9 mouse cellular contexts compared by ENCODE assay signal in genomic region chr19:3355096-3355495, GRCm38 (mm10). TPM values are rescaled to one million over a fixed set of nuclear protein-coding genes. Genes with fewer than 3 reads are reported as not detected.
DNase-seq lines count a peak whose midpoint lies in the region; ATAC-seq and TF ChIP-seq lines count a peak whose summit lies in the region.
"Had no signal": no experiment of that assay in that cellular context is flagged by ENCODE, and none has a peak within 500 bp of the region (broad histone marks: within the 10 kb centered on the region; RNA-seq: fewer than 3 reads in every experiment).

No protein-coding gene starts in this region.

- no peaks in the 10 kb centered on the region for H3K27me3 ChIP-seq in kidney, embryonic 15.5 days
- no peaks in the 10 kb centered on the region for H3K27me3 ChIP-seq in C2C12 (ENCODE audit: control insufficient read depth, insufficient read depth, insufficient read length)
- H3K27me3 ChIP-seq: neural tube, embryonic 12.5 days had no signal

- H3K36me3 ChIP-seq in kidney, embryonic 15.5 days: peaks cover 41% of the 10 kb centered on the region
- H3K36me3 ChIP-seq in C2C12 (ENCODE audit: control insufficient read depth, insufficient read depth): peaks cover 21% of the 10 kb centered on the region
- H3K36me3 ChIP-seq: neural tube, embryonic 12.5 days had no signal

- no peak overlapping the region for H3K9ac ChIP-seq in kidney, embryonic 15.5 days
- H3K9ac ChIP-seq: neural tube, embryonic 12.5 days had no signal

- no peak overlapping the region for H3K4me2 ChIP-seq in kidney, embryonic 15.5 days
- H3K4me2 ChIP-seq: neural tube, embryonic 12.5 days had no signal

- no peak overlapping the region for H3ac ChIP-seq in C2C12 (ENCODE audit: control insufficient read depth, insufficient read length, low read depth)

- no peaks in the 10 kb centered on the region for H3K9me3 ChIP-seq in kidney, embryonic 15.5 days (replicated peaks)

- no peak overlapping the region for H3K27ac ChIP-seq in kidney, embryonic 15.5 days
- H3K27ac ChIP-seq: neural tube, embryonic 12.5 days had no signal

- H3K79me3 ChIP-seq in C2C12 (ENCODE audit: low read depth): no peaks in the 10 kb centered on the region

- WGBS in kidney, embryonic 15.5 days: 62% methylated on average over 5 of the region's 5 CpGs

- 0 out of 2 replicates have a peak, but pooled peaks cover 5% of the 10 kb centered on the region for H3K4me1 ChIP-seq in kidney, embryonic 15.5 days
- H3K4me1 ChIP-seq: neural tube, embryonic 12.5 days had no signal

- H3K79me2 ChIP-seq in C2C12 (ENCODE audit: control insufficient read depth, insufficient read depth): no peaks in the 10 kb centered on the region

- no peak overlapping the region for H3K4me3 ChIP-seq in kidney, embryonic 15.5 days (replicated peaks)
- H3K4me3 ChIP-seq in C2C12 (ENCODE audit: insufficient read depth, poor library complexity, severe bottlenecking): no peak overlapping the region
- H3K4me3 ChIP-seq: neural tube, embryonic 12.5 days had no signal

- TF ChIP-seq CTCF in C2C12 (IDR thresholded peaks at IDR 0.05; ENCODE audit: control insufficient read depth, insufficient read depth, insufficient read length): peak; percentile 14

- DNase-seq in adrenal gland, postnatal 10 days: peak; percentile 57
- DNase-seq in adrenal gland, adult 2 months: no peak
- DNase-seq in kidney, postnatal 10 days: peak; percentile 55
- DNase-seq in ovary, postnatal 10 days (ENCODE audit: low spot score): no peak
- DNase-seq in ovary, adult 18-20 months (ENCODE audit: low spot score): no peak

- ATAC-seq in kidney, embryonic 15.5 days (replicated peaks; ENCODE audit: low FRiP score): no peak
- 0 out of 2 replicates have a peak, but pooled peaks have one; percentile 51 for ATAC-seq in erythroblast, adult 5-6 weeks (replicated peaks; ENCODE audit: low FRiP score, poor library complexity, severe bottlenecking)

TF ChIP-seq in C2C12, 6 proteins besides CTCF, POLR2A, EP300 and RAD21:
- TF ChIP-seq FOSL1 (IDR thresholded peaks at IDR 0.05; ENCODE audit: insufficient read depth, low read length, poor library complexity, severe bottlenecking): no peak

RNA-seq across cellular contexts. Expression of gene Cpt1a, which starts 33.0 kb away (rescaled TPM):
- total RNA-seq in adrenal gland, postnatal 10 days (2021): 100 to 1,000 TPM; 173 to 277 TPM
- 100 to 1,000 TPM; 214 to 344 TPM for total RNA-seq in adrenal gland, adult 2 months (2021)
- polyA plus RNA-seq in adrenal gland, adult 2 months (2012; rRNA removed): 360 and 463 TPM in 2 replicates
- 25.9 and 33.4 TPM in 2 replicates for polyA plus RNA-seq in kidney, embryonic 15.5 days (2015; fragmentation: Nextera tagmentation; extraction: Ambion mirVana)
- polyA plus RNA-seq in C2C12 (2012; fragmentation: generic; extraction: Trizol): 56.7 TPM
- total RNA-seq in erythroblast, adult 5-6 weeks (2015; ENCODE audit: low replicate concordance): 11.0 and 15.0 TPM in 2 replicates
- total RNA-seq in erythroblast, adult 5-6 weeks (2017; ENCODE audit: low replicate concordance): 11.4 and 19.5 TPM in 2 replicates

RNA-seq across cellular contexts. Expression of gene Tesmin, which starts 33.6 kb away (rescaled TPM):
- 1 to 10 TPM; 1.2 to 1.4 TPM for total RNA-seq in adrenal gland, postnatal 10 days (2021)
- total RNA-seq in adrenal gland, adult 2 months (2021): 1 to 10 TPM in 1 of 2 experiments, under 1 TPM in 1; 0.35 to 1.0 TPM
- polyA plus RNA-seq in adrenal gland, adult 2 months (2012; rRNA removed): 0.44 and 0.54 TPM in 2 replicates
- 0.43 and 0.53 TPM in 2 replicates for polyA plus RNA-seq in kidney, embryonic 15.5 days (2015; fragmentation: Nextera tagmentation; extraction: Ambion mirVana)
- 0.39 TPM for polyA plus RNA-seq in C2C12 (2012; fragmentation: generic; extraction: Trizol)
- 0.63 TPM in 1 of 2 replicates, not detected in the other for total RNA-seq in erythroblast, adult 5-6 weeks (2015; ENCODE audit: low replicate concordance)
- total RNA-seq in erythroblast, adult 5-6 weeks (2017; ENCODE audit: low replicate concordance): not detected in 2 replicates
- polyA plus RNA-seq: neural tube, embryonic 12.5 days had no signal

RNA-seq across cellular contexts. Expression of gene Gal, which starts 59.2 kb away (rescaled TPM):
- 10 to 100 TPM; 15.8 to 18.0 TPM for total RNA-seq in adrenal gland, postnatal 10 days (2021)
- 100 to 1,000 TPM in 1 of 2 experiments, 10 to 100 TPM in 1; 62.8 to 123 TPM for total RNA-seq in adrenal gland, adult 2 months (2021)
- polyA plus RNA-seq in adrenal gland, adult 2 months (2012; rRNA removed): 70.8 and 161 TPM in 2 replicates
- polyA plus RNA-seq in kidney, embryonic 15.5 days (2015; fragmentation: Nextera tagmentation; extraction: Ambion mirVana): 0.72 and 1.2 TPM in 2 replicates
- polyA plus RNA-seq in C2C12 (2012; fragmentation: generic; extraction: Trizol): not detected
- not detected in 2 replicates for total RNA-seq in erythroblast, adult 5-6 weeks (2015; ENCODE audit: low replicate concordance)
- not detected in 2 replicates for total RNA-seq in erythroblast, adult 5-6 weeks (2017; ENCODE audit: low replicate concordance)

Comparison
In these comparisons a context has a peak if more than half of its experiments do, and no peak if none do; other contexts are left out.
1. DNase-seq: peak in adrenal gland, postnatal 10 days (single experiment) and kidney, postnatal 10 days (single experiment); none in adrenal gland, adult 2 months (single experiment), ovary, postnatal 10 days (single experiment) and ovary, adult 18-20 months (single experiment).
2. RNA of gene Cpt1a, which starts 33.0 kb away (total RNA-seq): 214 to 344 TPM in adrenal gland, adult 2 months and 173 to 277 TPM in adrenal gland, postnatal 10 days; 11.0 to 19.5 TPM in erythroblast, adult 5-6 weeks; every median in the first group is over 4 times any median in the second.
3. RNA of gene Gal, which starts 59.2 kb away (total RNA-seq): 62.8 to 123 TPM in adrenal gland, adult 2 months and 15.8 to 18.0 TPM in adrenal gland, postnatal 10 days; not detected in erythroblast, adult 5-6 weeks; every median in the first group is over 10 times any median in the second.